Mouse (Mus musculus) bone marrow, adult 2 months (tissue): ENCODE data around the gene Lmo3.

Source experiments
- CTCF ChIP-seq: fragments of 200-500 bp; IDR thresholded peaks from 2 replicates; pipeline ENCODE4 v1.5.1; 2011; ENCODE audit warnings: low read length, control low read depth; ENCODE audit not compliant: control insufficient read depth, insufficient read depth
- POLR2A ChIP-seq: fragments of 200-500 bp; IDR thresholded peaks from 2 replicates; pipeline ENCODE4 v1.6.1; 2011; ENCODE audit warnings: low read depth, mild to moderate bottlenecking, control low read depth, low read length, borderline replicate concordance; ENCODE audit not compliant: control insufficient read depth

GRCm38 (mm10) chr6:138325744-138326400 is 255.9 kb downstream of the Lmo3 start:
- TF ChIP-seq POLR2A (no peak), CTCF (no peak)
